In the genomic region with DNA sequence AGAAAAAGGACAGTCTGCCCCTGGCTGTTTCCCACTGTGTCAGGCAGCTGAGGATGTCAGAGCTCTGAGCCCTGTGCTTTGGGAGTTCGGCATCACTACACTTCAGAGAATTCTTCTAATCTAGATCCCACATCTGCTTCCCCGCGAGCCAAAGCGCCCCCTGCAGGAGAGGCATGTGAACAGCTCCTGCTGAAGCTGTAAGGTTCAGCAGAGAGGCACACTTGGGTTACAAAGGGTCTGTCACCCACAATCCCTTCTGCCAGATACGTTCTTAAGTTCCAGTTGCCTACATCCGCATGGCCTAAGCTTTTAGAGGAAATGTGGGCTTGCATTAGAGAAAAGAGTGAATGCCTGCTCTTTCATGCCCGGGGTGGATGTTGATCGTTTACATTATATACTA, we compare ENCODE assay signal across 13 mouse cellular contexts.
DNase-seq lines count a peak whose midpoint lies in the region; ATAC-seq lines count a peak whose summit lies in the region.
"Had no signal": no experiment of that assay in that cellular context is flagged by ENCODE, and none has a peak within 500 bp of the region (broad histone marks: within the 10 kb centered on the region; RNA-seq: fewer than 3 reads in every experiment).

No protein-coding gene starts in this region.

- no peak overlapping the region for H3K4me2 ChIP-seq in hindbrain, embryonic 12.5 days (replicated peaks)
- no peak overlapping the region for H3K4me2 ChIP-seq in hindbrain, embryonic 16.5 days (ENCODE audit: low read length)
- H3K4me2 ChIP-seq: lung, embryonic 15.5 days had no signal

- H3K4me3 ChIP-seq in hindbrain, embryonic 12.5 days: no peak overlapping the region
- H3K4me3 ChIP-seq in hindbrain, embryonic 16.5 days (ENCODE audit: low read length): no peak overlapping the region
- H3K4me3 ChIP-seq: erythroblast, embryonic 14.5 days; lung, embryonic 15.5 days had no signal

- H3K4me1 ChIP-seq in hindbrain, embryonic 12.5 days: peaks cover 18% of the 10 kb centered on the region
- no peaks in the 10 kb centered on the region for H3K4me1 ChIP-seq in hindbrain, embryonic 16.5 days (ENCODE audit: control insufficient read depth, insufficient read depth, low read depth, low read length)
- H3K4me1 ChIP-seq: lung, embryonic 15.5 days had no signal

- H3K36me3 ChIP-seq in hindbrain, embryonic 12.5 days: no peaks in the 10 kb centered on the region
- no peaks in the 10 kb centered on the region for H3K36me3 ChIP-seq in hindbrain, embryonic 16.5 days (ENCODE audit: control insufficient read depth, insufficient read depth, low read length)
- H3K36me3 ChIP-seq: lung, embryonic 15.5 days had no signal

- ATAC-seq in hindbrain, embryonic 12.5 days (ENCODE audit: low FRiP score): peak; percentile 50; the same call in 1 of the 2 replicates
- ATAC-seq in hindbrain, embryonic 16.5 days: no peak
- no peak for ATAC-seq in cerebellum, adult (ENCODE audit: insufficient number of reproducible peaks, low FRiP score, low TSS enrichment)
- ATAC-seq: intestine, embryonic 16.5 days had no signal

- H3K9me3 ChIP-seq in hindbrain, embryonic 12.5 days (replicated peaks): no peaks in the 10 kb centered on the region
- no peaks in the 10 kb centered on the region for H3K9me3 ChIP-seq in hindbrain, embryonic 16.5 days (ENCODE audit: control insufficient read depth, low read length)
- H3K9me3 ChIP-seq: lung, embryonic 15.5 days had no signal

- no peak overlapping the region for H3K9ac ChIP-seq in hindbrain, embryonic 12.5 days
- no peak overlapping the region for H3K9ac ChIP-seq in hindbrain, embryonic 16.5 days (ENCODE audit: low read depth, low read length)
- H3K9ac ChIP-seq: lung, embryonic 15.5 days had no signal

- H3K27ac ChIP-seq in hindbrain, embryonic 12.5 days: peak overlapping the region; percentile 40; the same call in 1 of the 2 replicates
- no peak overlapping the region for H3K27ac ChIP-seq in hindbrain, embryonic 16.5 days (ENCODE audit: low read depth, low read length)
- H3K27ac ChIP-seq: lung, embryonic 15.5 days had no signal

- no peaks in the 10 kb centered on the region for H3K27me3 ChIP-seq in hindbrain, embryonic 12.5 days
- no peaks in the 10 kb centered on the region for H3K27me3 ChIP-seq in hindbrain, embryonic 16.5 days (replicated peaks; ENCODE audit: control insufficient read depth, insufficient read depth, low read length)
- H3K27me3 ChIP-seq: lung, embryonic 15.5 days had no signal

- 70% methylated on average over 8 of the region's 8 CpGs for WGBS in hindbrain, embryonic 12.5 days
- 62% methylated on average over 8 of the region's 8 CpGs for whole genome bisulfite sequencing in hindbrain, embryonic 16.5 days

- peak; percentile 20 for DNase-seq in adrenal gland, postnatal 10 days
- no peak for DNase-seq in adrenal gland, adult 8-10 months
- peak; percentile 9 for DNase-seq in thymus, postnatal 25 days
- no peak for DNase-seq in thymus, postnatal 0 days (ENCODE audit: low spot score)
- no peak for DNase-seq in right cerebral cortex, adult 2 months (ENCODE audit: low spot score in 2 of 2)
- DNase-seq: cerebellum, adult 8-10 months; right cerebral cortex, postnatal 14 days had no signal

Comparison
In these comparisons a context has a peak if more than half of its experiments do, and no peak if none do; other contexts are left out.
1. DNase-seq: peak in adrenal gland, postnatal 10 days (single experiment) and thymus, postnatal 25 days (single experiment); none in adrenal gland, adult 8-10 months (single experiment), thymus, postnatal 0 days (single experiment) and right cerebral cortex, adult 2 months (0 of 2).